Mouse (Mus musculus) ES-CJ7 (cell line): ENCODE measurements around the gene Nxf3.
A peak's percentile ranks its signal among the peaks of the same experiment; 100 is the strongest.

Experiments
- DNase-seq: peaks from one replicate; pipeline ENCODE4 v3.0.0; 2011; ENCODE audit warnings: low read depth, low spot score

Gene Nxf3

GRCm38 (mm10) chrX:136085155-136085554 lies at the start of gene Nxf3:
Gene Nxf3 (minus strand): TSS chrX:136085255.
- DNase-seq: no peak

- DNase-seq: peak; percentile 59
Measured at GRCm38 (mm10) chrX:136127744-136128064, 42.6 kb upstream of the Nxf3 start.

- DNase-seq: peak; percentile 50
Measured at GRCm38 (mm10) chrX:136127038-136127743, 42.1 kb upstream of the Nxf3 start.

- DNase-seq: peak; percentile 87
Measured at GRCm38 (mm10) chrX:136115419-136115961, 30.4 kb upstream of the Nxf3 start.

- DNase-seq: no peak
Measured at GRCm38 (mm10) chrX:136115015-136115414, 30.0 kb upstream of the Nxf3 start.

GRCm38 (mm10) chrX:136107942-136108341 lies 22.9 kb upstream of the Nxf3 start:
- peak; percentile 25 for DNase-seq

GRCm38 (mm10) chrX:136104724-136105088 lies 19.7 kb upstream of the Nxf3 start:
- no peak for DNase-seq

- DNase-seq: no peak
Measured at GRCm38 (mm10) chrX:136104046-136104723, 19.1 kb upstream of the Nxf3 start.

GRCm38 (mm10) chrX:136094421-136094820 lies 9.4 kb upstream of the Nxf3 start:
- DNase-seq: no peak

GRCm38 (mm10) chrX:136092497-136093279 lies 7.6 kb upstream of the Nxf3 start:
- DNase-seq: no peak

GRCm38 (mm10) chrX:136068020-136068419 lies 17.0 kb downstream of the Nxf3 start, which contains the start of gene Bex2:
Gene Bex2 (minus strand): TSS chrX:136068236.
- DNase-seq: peak; percentile 45

GRCm38 (mm10) chrX:136067201-136067991 lies 17.7 kb downstream of the Nxf3 start:
- DNase-seq: peak; percentile 48

GRCm38 (mm10) chrX:136060698-136061097 lies 24.4 kb downstream of the Nxf3 start:
- DNase-seq: no peak

- DNase-seq: no peak
Measured at GRCm38 (mm10) chrX:136051219-136051618, 33.8 kb downstream of the Nxf3 start.

GRCm38 (mm10) chrX:136047528-136047927 lies 37.5 kb downstream of the Nxf3 start:
- peak; percentile 63 for DNase-seq

- DNase-seq: no peak
Measured at GRCm38 (mm10) chrX:136043726-136044125, 41.3 kb downstream of the Nxf3 start.

- peak; percentile 6 for DNase-seq
Measured at GRCm38 (mm10) chrX:136032799-136033763, 52.0 kb downstream of the Nxf3 start, which contains the start of gene Arxes1. Gene Arxes1 (plus strand): TSS chrX:136033367.

- no peak for DNase-seq
Measured at GRCm38 (mm10) chrX:136030331-136030730, 54.7 kb downstream of the Nxf3 start.
